Mouse (Mus musculus) lung, adult 2 months (tissue): ENCODE measurements around the gene Lsm3. TPM values are rescaled to one million over a fixed set of nuclear protein-coding genes. Genes with fewer than 3 reads are reported as not detected.

ENCODE experiments used
- DNase-seq: peaks from one replicate; pipeline ENCODE4 v3.0.0; 2022
- H3K4me1 ChIP-seq: fragments of 200-500 bp; 2 replicates; pipeline ENCODE4 v1.6.1; 2011; ENCODE audit warnings: low read length; ENCODE audit not compliant: control insufficient read depth, insufficient read depth
- H3K4me3 ChIP-seq: fragments of 200-500 bp; replicated peaks from 2 replicates; pipeline ENCODE3; 2011; ENCODE audit warnings: low read depth, mild to moderate bottlenecking, control low read depth, low read length; ENCODE audit errors: extremely low read depth
- CTCF ChIP-seq: fragments of 200-500 bp; IDR thresholded peaks from 2 replicates; pipeline ENCODE4 v1.5.1; 2011; ENCODE audit warnings: mild to moderate bottlenecking, low read length, control low read depth; ENCODE audit not compliant: insufficient read depth
- POLR2A ChIP-seq: fragments of 200-500 bp; IDR thresholded peaks from 2 replicates; pipeline ENCODE4 v1.6.1; 2011; ENCODE audit warnings: low read depth, mild to moderate bottlenecking, control low read depth, low read length, borderline replicate concordance; ENCODE audit errors: extremely low read depth
- WGBS: fragments of 180-500 bp; shearing (Covaris S2); methylation state at CpG from one replicate; pipeline ENCODE4 v1.1.7; 2018; 5-methylcytosine and 5-hydroxymethylcytosine counted together
- polyA plus RNA-seq: library from polyadenylated mRNA; depleted of rRNA; stranded (reverse); fragments of >200 nt; gene quantifications from 2 replicates; pipeline ENCODE4 v1.2.3, GENCODE M21; 2012

Gene Lsm3
- polyA plus RNA-seq, 1 experiment = 10.8 TPM

DNA sequence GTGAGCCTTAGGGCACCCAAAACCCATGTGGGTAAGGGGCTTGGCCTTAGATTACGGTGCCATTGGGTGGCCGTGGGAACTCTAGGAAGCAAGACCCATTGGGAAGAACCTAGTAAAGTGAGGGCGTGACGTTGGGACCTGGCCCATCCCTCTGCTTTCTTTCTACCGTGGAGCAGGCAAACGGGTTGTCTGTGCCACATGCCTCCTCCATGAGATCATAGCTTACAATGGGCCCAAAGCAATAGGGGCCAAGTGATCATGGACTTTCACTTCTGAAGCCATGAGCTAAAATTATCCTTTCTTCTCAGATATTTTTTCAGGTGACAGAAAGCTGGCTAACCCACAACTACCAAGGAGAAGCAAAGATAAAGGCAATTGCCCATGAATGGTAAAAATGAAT lies 15.5 kb downstream of the Lsm3 start:
- no peak overlapping the region for H3K4me3 ChIP-seq
- no peak for DNase-seq
- no peak for TF ChIP-seq CTCF
- no peak for TF ChIP-seq POLR2A
- WGBS = 66% methylated on average over 6 of the region's 6 CpGs
- no peaks in the 10 kb centered on the region for H3K4me1 ChIP-seq

DNA sequence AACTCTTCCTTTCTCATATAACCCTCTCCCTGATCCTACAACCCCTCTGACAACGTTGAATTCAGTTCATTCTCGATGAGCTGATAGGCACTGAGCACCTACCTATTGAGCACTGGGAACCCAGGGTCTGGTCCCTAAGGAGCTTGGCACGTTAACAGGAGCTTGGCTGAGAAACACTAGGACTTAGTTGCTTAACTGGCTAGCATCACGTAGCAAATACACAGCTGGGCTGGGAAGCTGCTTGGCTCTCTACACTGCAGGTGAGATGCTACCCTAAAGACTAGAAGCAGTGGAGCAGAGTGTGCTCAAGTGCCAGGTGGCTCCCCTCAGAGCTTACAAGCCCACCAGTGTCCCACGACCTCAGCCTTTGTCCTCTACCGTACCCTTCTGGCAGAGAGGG lies 16.9 kb downstream of the Lsm3 start:
- Histone ChIP-seq H3K4me1 (no peaks in the 10 kb centered on the region), H3K4me3 (no peak overlapping the region)
- no peak for DNase-seq
- TF ChIP-seq POLR2A (no peak), CTCF (no peak)
- 56% methylated on average over 6 of the region's 6 CpGs for WGBS

DNA sequence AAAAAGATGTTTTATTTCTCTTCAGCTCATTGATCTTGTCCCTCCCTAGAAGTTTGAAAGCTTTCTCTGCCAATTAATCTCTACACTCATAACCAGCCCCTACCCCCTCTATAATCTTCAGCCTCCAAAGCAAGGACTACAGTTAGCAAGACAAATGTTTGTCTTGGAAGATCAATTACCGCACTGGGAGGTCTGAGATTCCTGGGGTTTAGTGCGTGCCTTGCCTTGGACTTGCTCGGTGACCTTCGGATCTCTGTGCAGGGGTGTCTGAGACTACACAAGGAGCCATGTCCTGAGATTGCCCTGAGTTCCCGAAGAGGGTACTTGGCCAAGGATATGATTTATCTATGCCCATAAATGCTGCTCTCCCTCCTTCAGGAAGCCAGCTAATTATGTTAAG lies 17.6 kb downstream of the Lsm3 start:
- 49% methylated on average over 5 of the region's 5 CpGs for WGBS
- no peak for DNase-seq
- TF ChIP-seq CTCF = no peak
- Histone ChIP-seq H3K4me3 (no peak overlapping the region), H3K4me1 (no peaks in the 10 kb centered on the region)

DNA sequence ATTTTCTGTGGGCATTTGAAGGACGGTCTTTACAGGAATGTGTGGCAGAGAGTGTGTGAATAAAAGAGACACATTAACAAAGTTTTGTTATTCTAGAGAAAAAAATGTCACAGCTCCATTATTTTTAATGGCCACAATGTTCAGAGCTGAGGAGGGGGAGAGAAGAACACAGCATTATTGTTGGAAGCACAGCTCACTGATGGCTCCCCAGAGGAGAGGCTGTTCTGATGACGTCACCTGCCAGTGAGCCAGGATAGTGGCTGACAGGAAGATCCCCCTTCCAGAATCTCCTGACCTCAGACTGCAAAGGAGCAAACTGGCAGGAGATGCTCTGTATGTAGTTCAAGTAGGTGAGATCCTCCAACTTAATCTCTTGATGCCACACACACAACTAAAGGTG lies 18.0 kb downstream of the Lsm3 start:
- 45% methylated on average over 2 of the region's 2 CpGs for WGBS
- H3K4me1 ChIP-seq = no peaks in the 10 kb centered on the region
- TF ChIP-seq POLR2A (no peak), CTCF (no peak)
- H3K4me3 ChIP-seq = no peak overlapping the region
- no peak for DNase-seq

GRCm38 (mm10) chr6:91534268-91534667 lies 18.5 kb downstream of the Lsm3 start:
- whole genome bisulfite sequencing = 65% methylated on average over 4 of the region's 4 CpGs
- Histone ChIP-seq H3K4me3 (no peak overlapping the region), H3K4me1 (no peaks in the 10 kb centered on the region)
- TF ChIP-seq CTCF = no peak
- TF ChIP-seq POLR2A = no peak
- no peak for DNase-seq

DNA sequence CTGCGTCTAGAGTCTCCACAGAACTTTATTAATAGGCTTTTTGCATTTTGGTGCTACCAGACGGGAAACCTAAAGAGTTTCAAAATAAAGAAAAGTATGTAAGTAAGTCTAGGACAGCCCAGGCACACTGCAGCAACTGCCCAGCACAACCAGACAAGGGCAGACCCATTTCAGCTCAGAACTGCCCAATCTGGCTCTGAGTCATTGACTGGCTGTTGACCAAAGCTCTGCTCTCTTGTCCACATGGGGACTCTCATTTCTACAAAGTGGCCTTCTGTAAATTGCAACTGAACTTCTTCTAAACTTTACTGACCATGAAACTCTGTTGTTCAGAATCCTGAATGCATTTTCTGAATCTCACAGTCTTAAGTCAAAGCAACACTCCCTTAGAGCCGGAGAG lies 19.5 kb downstream of the Lsm3 start:
- 78% methylated on average over 3 of the region's 3 CpGs for WGBS
- no peak for TF ChIP-seq POLR2A
- no peak for TF ChIP-seq CTCF
- H3K4me3 ChIP-seq = no peak overlapping the region
- no peaks in the 10 kb centered on the region for H3K4me1 ChIP-seq
- no peak for DNase-seq

DNA sequence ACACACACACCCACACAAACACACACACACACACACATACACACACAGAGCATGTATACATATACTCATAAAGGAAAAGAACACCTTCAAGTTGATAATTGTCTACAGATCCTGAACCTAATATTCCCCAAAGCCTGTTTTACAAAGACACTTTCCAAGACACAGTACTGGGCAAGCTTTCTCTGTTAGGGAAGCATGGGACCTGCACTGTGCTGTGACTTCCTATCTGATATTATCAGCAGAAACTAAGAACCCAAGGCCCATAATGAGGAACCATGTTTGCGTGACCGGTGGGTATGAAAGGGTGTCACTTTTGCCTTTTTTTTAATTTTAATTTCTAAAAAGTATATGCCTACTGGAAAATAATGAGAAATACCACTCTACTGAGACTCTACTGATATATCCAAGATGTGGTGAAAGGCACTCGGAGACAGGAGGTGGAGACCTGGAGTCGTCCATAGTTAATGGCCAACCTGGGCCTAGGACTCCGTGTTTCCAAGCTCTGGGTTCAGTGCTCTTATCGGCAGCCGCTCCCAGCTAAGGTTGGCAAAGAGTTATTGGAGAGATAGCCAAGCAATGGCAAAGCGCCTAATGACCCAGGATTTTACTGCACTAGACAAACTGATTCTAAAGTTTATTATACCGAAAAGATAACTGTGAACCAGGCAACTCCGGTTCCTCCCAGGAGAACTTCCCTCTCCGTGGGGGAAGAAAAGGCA lies 20.5 kb downstream of the Lsm3 start:
- Histone ChIP-seq H3K4me1 (no peaks in the 10 kb centered on the region), H3K4me3 (no peak overlapping the region)
- TF ChIP-seq POLR2A (no peak), CTCF (no peak)
- WGBS = 71% methylated on average over 11 of the region's 11 CpGs
- DNase-seq = no peak

- DNase-seq = no peak
- 56% methylated on average over 3 of the region's 3 CpGs for WGBS
- TF ChIP-seq POLR2A = no peak
- TF ChIP-seq CTCF = no peak
- Histone ChIP-seq H3K4me1 (peaks cover 6% of the 10 kb centered on the region; the same call in 1 of the 2 replicates), H3K4me3 (no peak overlapping the region)
Measured at GRCm38 (mm10) chr6:91541276-91541675, 25.5 kb downstream of the Lsm3 start.

DNA sequence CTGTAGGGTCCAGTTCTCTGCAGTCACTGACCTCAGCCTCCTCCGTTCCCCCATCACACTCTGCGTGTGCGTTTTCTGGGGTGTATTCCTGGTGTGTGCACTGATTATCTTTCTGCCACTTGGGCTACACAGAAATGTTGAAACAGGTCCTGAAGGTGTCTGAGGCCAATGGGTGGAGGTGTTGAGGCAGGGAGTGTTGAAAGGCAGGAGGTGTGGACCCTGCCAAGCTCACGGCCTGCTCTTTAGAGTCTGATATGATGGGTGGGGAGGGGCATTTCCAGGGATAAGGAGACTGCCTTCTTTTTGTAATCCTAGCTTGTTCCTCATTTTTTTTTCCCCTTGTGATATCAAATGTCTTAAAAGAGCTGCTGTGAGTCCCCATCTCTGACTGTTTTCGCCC lies 27.3 kb downstream of the Lsm3 start:
- no peak for TF ChIP-seq CTCF
- TF ChIP-seq POLR2A = no peak
- no peak for DNase-seq
- Histone ChIP-seq H3K4me1 (peaks cover 8% of the 10 kb centered on the region; the same call in 1 of the 2 replicates), H3K4me3 (no peak overlapping the region)
- WGBS = 80% methylated on average over 5 of the region's 5 CpGs

DNA sequence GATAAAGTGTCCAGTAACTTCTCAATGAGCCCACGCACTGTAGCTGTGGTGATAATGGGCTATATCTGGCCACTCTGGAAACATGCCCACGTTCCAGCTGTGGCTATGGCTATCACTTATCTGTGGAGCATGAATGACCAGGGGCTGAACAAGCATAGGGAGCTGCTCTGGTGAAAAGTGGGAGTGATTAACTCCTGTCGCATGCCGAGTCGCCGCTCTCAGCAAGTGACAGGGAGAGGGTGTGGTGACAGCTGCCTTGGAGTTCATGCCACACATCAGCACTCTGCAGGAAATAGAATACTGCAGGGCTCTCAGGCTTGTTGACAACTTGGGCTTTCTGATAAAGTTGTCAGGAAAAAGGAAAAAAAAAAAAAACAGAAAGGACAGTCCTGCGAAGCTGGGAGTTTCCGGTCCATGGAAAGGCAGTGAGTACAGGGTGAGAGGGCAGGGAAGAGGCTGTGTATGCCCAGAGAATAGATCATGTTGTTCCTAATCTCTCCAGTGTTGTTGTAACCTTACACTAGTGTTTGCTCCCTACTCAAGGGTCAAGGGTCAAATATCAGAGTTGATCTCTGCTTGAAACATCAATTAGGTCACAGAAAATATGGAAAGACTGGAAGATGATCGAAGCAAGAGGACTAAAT lies 30.6 kb downstream of the Lsm3 start:
- WGBS = 20% methylated on average over 9 of the region's 9 CpGs
- DNase-seq = no peak

GRCm38 (mm10) chr6:91547313-91547712 lies 31.6 kb downstream of the Lsm3 start:
- TF ChIP-seq POLR2A (no peak), CTCF (no peak)
- 70% methylated on average over 1 of the region's 1 CpGs for WGBS
- Histone ChIP-seq H3K4me3 (no peak overlapping the region), H3K4me1 (peaks cover 8% of the 10 kb centered on the region; the same call in 1 of the 2 replicates)
- DNase-seq = no peak

More for the DNA sequence above, 30.6 kb downstream of the Lsm3 start:
- TF ChIP-seq CTCF (no peak), POLR2A (no peak)
- peaks cover 8% of the 10 kb centered on the region; the same call in 1 of the 2 replicates for H3K4me1 ChIP-seq
- H3K4me3 ChIP-seq = no peak overlapping the region
